Mouse (Mus musculus) layer of hippocampus, adult 2 months (tissue): ENCODE results near the gene Dab2ip. TPM values are rescaled to one million over a fixed set of nuclear protein-coding genes. Genes with fewer than 3 reads are reported as not detected.

ENCODE experiments used
- DNase-seq, 2 experiments: peaks; one replicate each; pipeline ENCODE4 v3.0.0; 2022; ENCODE audit warnings: low spot score in 2 of 2
- H3K27ac ChIP-seq: fragments of 200-600 bp; 2 replicates; pipeline ENCODE4 v1.8.1; 2022
- H3K4me3 ChIP-seq: fragments of 200-600 bp; 2 replicates; pipeline ENCODE4 v1.8.1; 2022; ENCODE audit warnings: mild to moderate bottlenecking
- CTCF ChIP-seq: fragments of 200-600 bp; conservative IDR thresholded peaks from 2 replicates; pipeline ENCODE4 v1.8.1; 2022; ENCODE audit warnings: antibody characterized with exemption, mild to moderate bottlenecking, moderate library complexity
- total RNA-seq, 2 experiments: library from RNA; stranded (reverse); gene quantifications; 2 replicates each; pipeline ENCODE4 v1.2.3; 2021

Dab2ip gene
- total RNA-seq, 2 experiments from 2014 or later = 96.3 to 103 TPM

DNA sequence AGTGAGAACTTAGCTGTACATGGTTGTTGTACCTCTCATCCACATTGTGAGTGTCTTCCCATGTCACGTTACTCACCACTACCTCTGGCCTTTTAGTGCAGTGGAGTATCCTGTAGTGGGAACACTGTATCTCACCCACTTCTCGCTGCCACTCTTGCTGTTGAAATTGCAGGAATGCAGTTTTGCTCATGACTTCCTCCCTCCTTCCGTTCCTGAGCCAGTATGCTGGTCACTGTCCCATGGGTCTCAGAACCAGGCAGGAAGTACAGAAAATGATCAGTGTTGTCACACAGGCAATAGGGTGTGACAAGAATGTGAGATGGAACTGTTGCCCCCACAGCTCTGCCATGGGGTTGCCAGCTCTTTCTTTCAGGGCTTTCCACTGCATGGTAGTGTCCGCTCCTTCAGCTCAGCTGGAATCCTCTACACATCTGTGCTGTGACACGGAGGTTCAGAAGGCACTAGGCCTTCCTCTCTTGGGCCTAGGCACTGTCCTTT lies 160.0 kb downstream of the Dab2ip start:
- no peak for DNase-seq
- Histone ChIP-seq H3K27ac (peak overlapping the region; percentile 85; the same call in 1 of the 2 replicates), H3K4me3 (no peak overlapping the region)
- no peak for TF ChIP-seq CTCF

DNA sequence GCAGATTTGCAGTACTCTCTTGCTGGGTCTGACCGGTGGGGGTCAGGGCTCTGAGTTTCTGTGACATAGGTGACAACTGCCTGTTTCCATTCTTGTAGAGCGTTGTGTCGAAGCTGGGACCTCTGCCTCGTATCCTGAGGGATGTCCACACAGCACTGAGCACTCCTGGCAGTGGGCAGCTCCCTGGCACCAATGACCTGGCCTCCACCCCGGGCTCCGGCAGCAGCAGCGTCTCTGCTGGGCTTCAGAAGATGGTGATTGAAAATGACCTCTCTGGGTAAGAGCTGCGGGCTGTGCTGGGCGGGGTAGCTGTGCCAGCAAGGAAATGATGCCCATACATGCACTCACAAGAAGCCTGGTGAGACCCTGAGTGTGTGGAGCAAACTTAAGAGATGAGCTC lies 160.6 kb downstream of the Dab2ip start:
- no peak overlapping the region for H3K4me3 ChIP-seq
- no peak for DNase-seq
- H3K27ac ChIP-seq = peak overlapping the region; percentile 85
- TF ChIP-seq CTCF = no peak

DNA sequence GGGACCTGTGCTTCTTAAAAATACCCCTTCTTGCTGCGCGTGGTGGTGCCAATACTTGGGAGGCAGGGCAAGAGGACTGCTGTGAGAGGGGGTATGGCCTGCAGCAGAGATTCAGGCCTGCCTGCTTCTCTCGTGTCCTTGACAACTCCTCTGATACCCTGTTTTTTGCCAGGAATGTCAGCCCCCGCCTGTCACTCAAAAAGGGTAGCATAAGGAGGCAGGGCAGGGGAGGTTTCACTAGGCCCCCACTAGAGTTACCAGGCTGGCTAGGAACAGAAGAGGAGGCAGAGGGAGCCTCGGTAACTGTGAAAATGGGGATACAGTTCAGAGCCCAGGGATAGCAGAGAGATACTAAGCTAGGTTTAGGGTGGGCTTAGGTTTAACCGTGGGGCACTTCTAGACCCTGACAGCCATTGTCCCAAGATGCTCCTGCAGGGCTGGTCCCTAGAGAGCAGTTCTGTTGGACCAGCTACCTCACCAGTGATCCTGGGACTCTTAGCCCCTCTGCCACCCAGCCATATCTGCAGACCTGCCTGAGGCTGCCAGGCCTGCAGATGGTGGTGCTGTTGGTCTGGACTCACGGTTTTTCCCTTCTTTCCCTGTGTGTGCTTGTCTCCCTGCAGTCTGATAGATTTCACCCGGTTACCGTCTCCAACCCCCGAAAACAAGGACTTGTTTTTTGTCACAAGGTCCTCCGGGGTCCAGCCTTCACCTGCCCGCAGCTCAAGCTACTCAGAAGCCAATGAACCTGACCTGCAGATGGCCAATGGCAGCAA lies 161.4 kb downstream of the Dab2ip start:
- no peak overlapping the region for H3K4me3 ChIP-seq
- H3K27ac ChIP-seq = peak overlapping the region; percentile 85
- TF ChIP-seq CTCF = no peak
- peak; percentile 63 to 64 for DNase-seq

DNA sequence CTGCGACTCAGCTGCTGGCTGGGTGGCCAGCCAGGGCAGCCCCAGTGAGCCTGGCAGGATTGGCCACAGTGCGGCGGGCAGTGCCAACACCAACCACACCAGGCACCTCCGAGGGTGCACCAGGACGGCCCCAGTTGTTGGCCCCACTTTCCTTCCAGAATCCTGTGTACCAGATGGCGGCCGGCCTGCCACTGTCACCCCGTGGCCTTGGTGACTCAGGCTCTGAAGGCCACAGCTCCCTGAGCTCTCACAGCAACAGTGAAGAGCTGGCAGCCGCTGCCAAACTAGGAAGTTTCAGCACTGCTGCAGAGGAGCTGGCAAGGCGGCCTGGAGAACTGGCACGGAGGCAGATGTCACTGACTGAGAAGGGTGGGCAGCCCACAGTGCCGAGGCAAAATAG lies 162.0 kb downstream of the Dab2ip start:
- H3K4me3 ChIP-seq = no peak overlapping the region
- DNase-seq = no peak
- TF ChIP-seq CTCF = no peak
- peak overlapping the region; percentile 85 for H3K27ac ChIP-seq

DNA sequence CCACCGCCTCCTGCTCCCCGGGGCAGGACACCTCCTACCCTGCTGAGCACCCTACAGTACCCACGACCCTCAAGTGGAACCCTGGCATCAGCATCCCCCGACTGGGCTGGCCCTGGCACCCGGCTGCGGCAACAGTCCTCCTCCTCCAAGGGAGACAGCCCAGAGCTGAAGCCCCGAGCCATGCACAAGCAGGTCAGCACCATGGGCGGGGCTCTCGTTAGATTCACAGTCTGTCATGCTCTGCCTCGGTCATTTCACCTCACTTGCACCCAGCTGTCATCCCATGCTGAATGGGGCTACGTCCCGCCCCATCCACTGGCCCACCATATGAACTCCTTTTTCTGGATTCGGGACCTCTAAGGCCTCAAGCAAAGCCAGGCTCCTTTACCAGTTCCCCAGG lies 162.5 kb downstream of the Dab2ip start:
- DNase-seq = no peak
- no peak overlapping the region for H3K4me3 ChIP-seq
- no peak for TF ChIP-seq CTCF
- peak overlapping the region; percentile 85; the same call in 1 of the 2 replicates for H3K27ac ChIP-seq

DNA sequence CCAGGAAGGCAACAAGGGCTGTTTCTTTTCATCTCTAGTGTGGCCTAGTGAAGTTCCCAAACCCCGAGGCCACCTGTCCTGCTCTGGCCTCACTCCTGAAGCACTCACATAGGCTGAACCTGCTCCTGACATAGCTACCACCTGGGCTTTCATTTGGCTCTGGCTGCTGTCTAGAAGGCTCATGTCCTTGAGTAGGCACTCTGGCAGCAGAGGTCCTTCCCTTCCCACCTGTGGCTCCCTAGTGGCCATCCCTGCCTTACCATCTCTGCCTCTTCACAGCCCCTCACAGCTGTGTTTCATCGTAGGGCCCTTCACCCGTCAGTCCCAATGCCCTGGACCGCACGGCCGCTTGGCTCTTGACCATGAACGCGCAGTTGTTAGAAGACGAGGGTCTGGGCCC lies 162.9 kb downstream of the Dab2ip start:
- no peak for TF ChIP-seq CTCF
- no peak for DNase-seq
- Histone ChIP-seq H3K4me3 (no peak overlapping the region), H3K27ac (peak overlapping the region; percentile 85; the same call in 1 of the 2 replicates)

DNA sequence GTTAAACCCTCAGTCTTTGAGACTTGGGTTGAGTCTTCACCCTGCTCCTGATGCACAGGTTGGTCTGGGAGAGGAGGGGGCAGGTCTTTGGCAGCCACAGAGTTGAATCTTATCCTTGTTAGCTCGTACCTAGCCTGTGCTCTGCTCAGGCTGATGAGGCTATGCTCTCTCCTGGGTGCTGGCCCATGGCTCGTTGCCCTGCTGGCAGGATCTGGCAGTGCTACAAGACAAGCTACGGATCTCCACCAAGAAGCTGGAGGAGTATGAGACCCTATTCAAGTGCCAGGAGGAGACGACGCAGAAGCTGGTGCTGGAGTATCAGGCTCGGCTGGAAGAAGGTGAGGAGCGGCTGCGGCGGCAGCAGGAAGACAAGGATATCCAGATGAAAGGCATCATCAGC lies 164.8 kb downstream of the Dab2ip start:
- DNase-seq = no peak
- TF ChIP-seq CTCF = peak; percentile 35
- Histone ChIP-seq H3K27ac (no peak overlapping the region), H3K4me3 (no peak overlapping the region)

DNA sequence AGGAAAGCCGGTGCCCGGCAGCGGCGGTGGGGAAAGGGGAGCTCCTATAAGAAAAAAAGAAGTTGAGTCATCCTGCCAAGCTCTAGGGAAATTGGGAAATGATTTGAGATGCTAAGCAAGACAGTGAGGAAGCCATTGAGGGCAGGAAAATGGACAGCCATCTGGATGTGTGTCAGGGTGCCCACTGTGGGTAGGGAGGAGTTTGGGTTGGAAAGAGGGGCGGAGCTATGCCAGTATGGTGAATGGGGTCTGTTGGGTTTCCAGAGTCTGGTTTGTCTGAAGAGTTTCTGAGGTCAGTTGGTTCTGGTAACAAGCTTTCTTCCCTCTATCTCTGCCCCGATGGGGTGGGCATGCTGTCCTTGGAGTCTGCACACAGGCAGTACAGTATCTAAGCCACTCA lies 165.2 kb downstream of the Dab2ip start:
- no peak for TF ChIP-seq CTCF
- Histone ChIP-seq H3K4me3 (no peak overlapping the region), H3K27ac (no peak overlapping the region)
- no peak for DNase-seq

DNA sequence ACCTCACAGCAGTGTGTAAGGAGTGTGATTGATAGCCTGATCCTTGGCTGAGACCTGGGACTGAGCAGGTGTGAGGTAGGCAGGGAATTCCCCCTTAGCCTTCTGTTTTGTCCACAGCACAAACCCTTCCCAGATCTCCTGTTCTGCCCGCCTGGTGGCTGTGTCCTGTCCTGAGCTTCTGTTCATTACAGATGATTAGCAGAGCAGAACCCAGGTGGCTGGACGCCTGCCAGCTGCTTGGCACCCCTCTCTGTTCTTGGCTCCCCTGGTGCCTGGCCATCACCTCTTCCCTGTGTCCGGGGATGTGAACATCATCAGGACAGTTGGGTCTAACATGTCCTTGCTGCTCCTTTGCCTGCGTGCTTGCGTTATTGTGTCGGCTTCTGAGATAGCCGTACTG lies 165.6 kb downstream of the Dab2ip start:
- Histone ChIP-seq H3K27ac (no peak overlapping the region), H3K4me3 (no peak overlapping the region)
- no peak for TF ChIP-seq CTCF
- DNase-seq = no peak

DNA sequence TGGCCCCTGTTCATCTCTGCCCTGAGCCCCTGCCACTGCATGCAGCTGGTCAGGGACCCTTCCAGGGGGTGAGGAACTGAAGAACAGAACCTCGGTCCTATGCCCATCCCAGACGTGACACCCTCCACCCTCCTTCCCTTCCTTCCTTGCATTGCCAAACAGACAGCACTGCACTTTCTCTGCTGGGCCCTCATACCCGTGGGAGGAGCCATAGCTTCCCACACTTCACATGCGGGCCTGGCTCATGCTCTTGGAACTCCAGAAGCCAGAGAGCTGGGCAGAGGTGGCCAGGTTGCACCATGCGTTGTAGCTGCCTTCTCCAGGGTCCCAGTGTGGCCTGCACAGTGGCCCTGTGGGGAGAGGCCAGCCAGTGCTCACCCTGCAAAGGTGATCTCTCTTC lies 170.6 kb downstream of the Dab2ip start:
- no peak for DNase-seq
- H3K4me3 ChIP-seq = no peak overlapping the region
- peak overlapping the region; percentile 62; the same call in 1 of the 2 replicates for H3K27ac ChIP-seq
- TF ChIP-seq CTCF = no peak

DNA sequence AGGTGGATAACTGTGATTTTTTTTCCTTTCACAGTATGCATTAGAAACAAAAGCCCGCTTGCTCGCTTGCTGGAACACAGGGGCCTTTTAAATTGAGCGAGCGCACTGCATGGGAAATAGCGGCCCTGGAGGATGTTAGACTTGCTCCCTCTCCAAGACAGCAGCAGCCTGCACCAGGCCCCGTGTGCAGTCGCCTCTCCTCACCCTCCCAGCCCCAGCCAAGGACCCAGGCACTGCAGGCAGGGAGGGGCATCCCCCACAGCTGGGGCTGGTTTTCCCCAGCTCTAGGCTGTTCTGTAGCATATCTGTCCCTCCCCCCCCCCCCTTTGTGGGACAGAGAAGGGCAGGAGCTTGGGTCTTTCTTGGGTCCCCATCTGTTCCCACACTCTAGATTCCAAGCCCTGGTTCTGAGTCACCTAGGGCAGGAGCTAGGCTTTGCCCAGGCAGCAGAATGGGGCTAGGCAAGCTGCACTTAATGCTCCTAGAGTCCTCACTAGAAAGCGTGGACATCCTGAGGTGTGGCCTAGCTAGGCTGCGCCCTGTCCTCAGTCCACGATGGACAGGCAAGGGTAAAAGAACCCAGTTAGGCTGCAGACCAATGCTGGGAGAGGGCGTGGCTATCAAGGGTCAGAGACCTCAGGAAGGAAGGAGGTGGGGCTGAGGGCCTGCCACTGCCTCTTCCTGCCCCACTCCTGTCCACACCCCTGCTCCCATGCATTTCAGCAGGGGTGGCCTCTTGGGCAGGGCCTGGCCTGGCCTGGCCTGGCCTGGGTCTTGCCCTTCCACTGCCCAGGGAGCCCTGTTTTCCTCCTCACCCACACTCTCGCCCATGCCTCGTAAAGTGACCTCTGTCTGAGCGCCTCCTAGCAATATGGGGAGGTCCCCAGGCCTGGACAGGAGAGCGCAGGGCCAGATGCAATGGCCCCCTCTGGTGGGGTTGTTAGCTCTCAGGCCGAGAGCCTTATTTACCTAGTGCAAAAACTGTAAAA lies 171.3 kb downstream of the Dab2ip start:
- Histone ChIP-seq H3K4me3 (no peak overlapping the region), H3K27ac (peak overlapping the region; percentile 62; the same call in 1 of the 2 replicates)
- peak; percentile 73 for TF ChIP-seq CTCF
- no peak for DNase-seq

DNA sequence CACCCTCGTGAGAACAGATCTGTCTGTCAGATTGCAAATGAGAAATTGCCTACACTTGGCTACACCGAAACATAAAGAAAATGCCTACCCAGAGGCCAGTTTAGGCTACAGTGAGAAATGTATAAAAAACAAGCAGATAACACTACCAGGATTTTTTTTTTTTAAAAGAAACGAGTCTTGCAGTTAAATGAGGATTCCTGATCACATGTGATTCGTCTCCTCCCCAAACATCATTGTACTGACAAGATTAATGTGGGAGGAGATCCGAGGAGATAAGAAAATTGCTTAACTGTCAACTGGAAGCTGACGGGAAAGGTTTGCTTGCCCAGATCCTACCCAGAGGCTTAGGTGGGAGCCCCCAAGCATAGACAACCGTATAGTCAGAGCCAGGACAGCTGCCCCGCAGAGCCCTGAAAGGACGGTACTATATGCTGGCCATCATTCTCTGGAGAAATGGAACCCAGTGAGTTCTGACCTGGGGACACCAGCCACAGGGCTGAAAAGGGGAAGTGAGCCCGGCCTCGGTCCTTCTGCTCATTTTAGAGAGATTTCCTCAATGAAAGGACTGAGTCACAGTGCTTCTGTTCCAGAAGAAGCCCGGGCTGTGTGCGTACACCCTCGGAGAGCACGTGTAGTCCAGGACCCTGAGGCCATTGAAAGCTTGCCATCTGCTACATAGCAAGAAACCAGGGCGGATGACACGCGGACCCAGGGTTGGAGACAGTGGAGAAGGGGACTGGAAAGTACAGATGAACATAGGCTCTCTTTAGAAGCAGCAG lies 173.8 kb downstream of the Dab2ip start:
- 0 out of 2 replicates have a peak overlapping the region, but pooled peaks have one; percentile 14 for H3K27ac ChIP-seq
- DNase-seq = no peak
- no peak for TF ChIP-seq CTCF
- H3K4me3 ChIP-seq = no peak overlapping the region
